Mouse (Mus musculus): Measurements from ENCODE around the gene Mal.

Gene Mal

DNA sequence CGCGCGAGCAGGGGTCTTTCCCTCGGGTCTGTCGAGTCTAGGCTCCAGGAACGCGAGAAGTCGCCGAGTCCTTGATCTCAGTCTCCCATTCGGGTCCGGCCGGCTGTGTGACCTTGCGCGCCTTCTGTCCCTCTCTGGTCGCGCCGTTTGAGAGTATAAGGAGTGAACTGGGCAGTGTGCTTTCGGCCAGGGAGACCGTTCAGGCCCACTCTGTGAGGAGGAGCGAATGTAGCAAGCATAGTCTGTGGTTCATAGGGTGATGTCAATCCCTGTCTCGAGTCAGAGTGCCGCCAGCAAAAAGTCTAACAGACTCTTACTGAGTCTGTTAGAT lies 69.0 kb downstream of the Mal start:
- peaks cover 19% of the 10 kb centered on the region for H3K36me3 ChIP-seq (ENCODE audit: insufficient read depth, low read length)
- H3K9me3 ChIP-seq (ENCODE audit: low read length) = no peaks in the 10 kb centered on the region
- no peak for TF ChIP-seq POU5F1 (IDR thresholded peaks at IDR 0.05; ENCODE audit: borderline replicate concordance, low read length)
- peaks cover 3% of the 10 kb centered on the region for H3K27me3 ChIP-seq (ENCODE audit: insufficient read depth, low read length)
- peaks cover 57% of the 10 kb centered on the region for H3K4me1 ChIP-seq (replicated peaks; ENCODE audit: low read depth, low read length)
- H3K4me3 ChIP-seq (replicated peaks; ENCODE audit: low read length) = peak overlapping the region; percentile 97

DNA sequence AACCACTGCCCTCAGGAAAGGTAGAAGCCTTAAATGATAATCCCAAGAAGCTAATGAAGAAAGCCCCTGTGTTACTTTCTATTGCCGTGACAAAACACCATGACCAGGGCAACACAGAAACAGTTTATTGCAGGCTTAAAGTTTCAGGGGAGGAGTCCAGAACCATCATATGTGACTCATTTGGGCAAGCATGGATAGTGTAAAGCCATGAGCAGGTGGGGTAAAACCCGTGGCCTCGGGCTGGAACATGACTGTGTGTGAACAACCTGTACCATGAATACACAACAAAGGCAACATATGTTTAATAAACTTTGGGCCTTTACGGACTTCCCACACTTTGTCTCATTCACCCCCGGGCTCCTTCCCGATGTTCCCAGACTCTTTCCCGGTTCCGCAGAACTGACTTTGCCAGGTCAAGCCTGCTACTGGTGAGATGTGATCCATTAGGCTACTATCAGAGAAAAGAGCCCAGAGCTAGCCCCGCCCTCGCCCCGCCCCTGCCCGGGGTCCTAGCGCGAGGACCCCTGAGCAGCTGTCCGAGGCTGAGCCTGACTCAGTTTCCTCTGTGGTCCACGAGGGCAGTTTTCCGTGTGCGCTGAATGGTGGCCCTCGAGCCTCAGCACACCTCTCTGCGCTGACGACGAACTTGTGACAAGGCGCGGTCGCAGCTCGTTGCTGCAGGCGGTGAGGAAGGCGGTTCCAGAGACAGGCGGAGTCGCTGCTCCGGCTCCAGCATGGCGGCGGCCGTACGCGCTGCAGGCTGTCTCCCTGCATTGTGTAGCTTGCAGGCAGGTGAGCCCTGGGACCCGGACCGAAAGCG lies 69.6 kb downstream of the Mal start, which contains the start of the genes Zfp661 and Mrps5:
Zfp661 (minus strand) TSS at position 401 of the 820 bp plus-strand sequence.
Mrps5 (plus strand) TSS at position 529 of the 820 bp plus-strand sequence.
- no peaks in the 10 kb centered on the region for H3K9me3 ChIP-seq (ENCODE audit: low read length)
- no peak for TF ChIP-seq POU5F1 (IDR thresholded peaks at IDR 0.05; ENCODE audit: borderline replicate concordance, low read length)
- TF ChIP-seq NANOG (IDR thresholded peaks at IDR 0.05; ENCODE audit: borderline replicate concordance, low read length) = no peak
- no peak for TF ChIP-seq CTCF (conservative IDR thresholded peaks at IDR 0.05; ENCODE audit: low read length)
- peaks cover 13% of the 10 kb centered on the region for H3K36me3 ChIP-seq (ENCODE audit: insufficient read depth, low read length)
- H3K27me3 ChIP-seq (ENCODE audit: insufficient read depth, low read length) = peaks cover 3% of the 10 kb centered on the region
- H3K4me3 ChIP-seq (replicated peaks; ENCODE audit: low read length) = peak within 1 kb of the TSS; percentile 97
- peaks cover 57% of the 10 kb centered on the region for H3K4me1 ChIP-seq (replicated peaks; ENCODE audit: low read depth, low read length)

DNA sequence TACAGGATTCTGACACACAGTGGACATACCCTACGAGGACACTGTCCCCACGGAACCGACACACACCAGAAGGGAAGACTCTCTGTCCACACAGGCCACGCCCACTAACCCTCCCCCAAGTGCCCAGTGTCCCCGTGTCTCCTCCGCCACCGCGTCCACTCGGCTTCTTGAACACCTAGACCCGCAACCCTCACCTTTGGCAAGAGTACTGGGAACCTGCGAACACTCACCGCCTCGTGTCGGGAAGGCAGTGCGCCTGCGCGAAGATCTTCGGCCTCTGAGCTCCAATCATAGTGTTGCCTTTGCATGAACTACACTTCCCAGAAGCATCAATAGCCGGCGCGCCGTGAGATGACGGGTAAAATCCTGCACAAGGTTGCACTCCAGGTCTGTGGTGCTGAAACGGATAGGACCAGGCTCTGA lies 72.0 kb downstream of the Mal start:
- peaks cover 3% of the 10 kb centered on the region for H3K27me3 ChIP-seq (ENCODE audit: insufficient read depth, low read length)

More for the DNA sequence above, 72.0 kb downstream of the Mal start:
- no peaks in the 10 kb centered on the region for H3K9me3 ChIP-seq (ENCODE audit: low read length)
- TF ChIP-seq POU5F1 (IDR thresholded peaks at IDR 0.05; ENCODE audit: borderline replicate concordance, low read length) (no peak), NANOG (IDR thresholded peaks at IDR 0.05; ENCODE audit: borderline replicate concordance, low read length) (no peak), CTCF (conservative IDR thresholded peaks at IDR 0.05; ENCODE audit: low read length) (no peak)
- H3K36me3 ChIP-seq (ENCODE audit: insufficient read depth, low read length) = peaks cover 19% of the 10 kb centered on the region
- H3K4me3 ChIP-seq (replicated peaks; ENCODE audit: low read length) = peak overlapping the region; percentile 85
- H3K4me1 ChIP-seq (replicated peaks; ENCODE audit: low read depth, low read length) = peaks cover 38% of the 10 kb centered on the region
